Mouse (Mus musculus) heart, postnatal 14 days (tissue): ENCODE data around the gene Ism1. TPM values are rescaled to one million over a fixed set of nuclear protein-coding genes. Genes with fewer than 3 reads are reported as not detected.

Experiments
- DNase-seq, 2 experiments: peaks; one replicate each; pipeline ENCODE4 v3.0.0; 2021 to 2022
- intact Hi-C: fragments of 180-260 bp; cut with DNase I; formaldehyde crosslinking; loops from one replicate; pipeline ENCODE4 v1.15.1; 2025
- long read RNA-seq, 2 experiments: library from polyadenylated mRNA; stranded (forward); transcript quantifications; one replicate each; pipeline ENCODE4 v2.0.0; 2021
- total RNA-seq, 2 experiments: library from RNA; stranded (reverse); gene quantifications; 2 replicates each; pipeline ENCODE4 v1.2.3; 2021

Gene Ism1
- total RNA-seq: under 1 TPM; 0.79 to 0.83 TPM
- long read RNA-seq, experiment 1, partial matches to known transcripts: 0 of 3 reads
- long read RNA-seq, experiment 1, other reads (novel, unspliced or antisense): 0 of 3 reads
- long read RNA-seq, experiment 2: 0 reads

GRCm38 (mm10) chr2:139677809-139678274 is at the start of gene Ism1:
TSS of gene Ism1 (plus strand) at chr2:139678178.
- intact Hi-C loops: no loop called here
- DNase-seq: peak; percentile 23 to 33

GRCm38 (mm10) chr2:139628731-139629130 is 49.2 kb upstream of the Ism1 start:
- intact Hi-C loops: no loop called here
- no peak for DNase-seq

GRCm38 (mm10) chr2:139629653-139630052 is 48.3 kb upstream of the Ism1 start:
- no peak for DNase-seq
- intact Hi-C loops: no loop called here

GRCm38 (mm10) chr2:139634506-139634905 is 43.5 kb upstream of the Ism1 start:
- DNase-seq: no peak
- intact Hi-C loops: no loop called here

- intact Hi-C loops: no loop called here
- DNase-seq: no peak
Observed at GRCm38 (mm10) chr2:139637861-139638260, 40.1 kb upstream of the Ism1 start.

GRCm38 (mm10) chr2:139641757-139642385 is 36.1 kb upstream of the Ism1 start:
- no peak for DNase-seq
- intact Hi-C loops: no loop called here

- DNase-seq: no peak
- intact Hi-C loops: no loop called here
Observed at GRCm38 (mm10) chr2:139649518-139649917, 28.5 kb upstream of the Ism1 start.

GRCm38 (mm10) chr2:139656750-139657149 is 21.2 kb upstream of the Ism1 start:
- no peak for DNase-seq
- intact Hi-C loops: no loop called here

- intact Hi-C loops: no loop called here
- no peak for DNase-seq
Observed at GRCm38 (mm10) chr2:139671838-139672237, 6.1 kb upstream of the Ism1 start.

- intact Hi-C loops: no loop called here
Observed at GRCm38 (mm10) chr2:139672371-139672770, 5.6 kb upstream of the Ism1 start.

GRCm38 (mm10) chr2:139677065-139677762 is 764 bp upstream of the Ism1 start:
- intact Hi-C loops: no loop called here
- DNase-seq: peak; percentile 64 to 67

More at GRCm38 (mm10) chr2:139672371-139672770, 5.6 kb upstream of the Ism1 start:
- no peak for DNase-seq

- intact Hi-C loops: no loop called here
- DNase-seq: peak; percentile 37 to 54
Observed at GRCm38 (mm10) chr2:139678275-139679140, 530 bp downstream of the Ism1 start.

GRCm38 (mm10) chr2:139682540-139682939 is 4.6 kb downstream of the Ism1 start:
- intact Hi-C loops: no loop called here
- DNase-seq: no peak

GRCm38 (mm10) chr2:139689442-139690003 is 11.5 kb downstream of the Ism1 start:
- DNase-seq: no peak
- intact Hi-C loops: no loop called here

- no peak for DNase-seq
- intact Hi-C loops: no loop called here
Observed at GRCm38 (mm10) chr2:139693521-139693920, 15.5 kb downstream of the Ism1 start.

- DNase-seq: no peak
- intact Hi-C loops: no loop called here
Observed at GRCm38 (mm10) chr2:139694638-139695037, 16.7 kb downstream of the Ism1 start.

- intact Hi-C loops: no loop called here
- DNase-seq: peak in 1 of 2 experiments; percentile 4
Observed at GRCm38 (mm10) chr2:139696578-139696977, 18.6 kb downstream of the Ism1 start.

- no peak for DNase-seq
- intact Hi-C loops: no loop called here
Observed at GRCm38 (mm10) chr2:139700609-139701008, 22.6 kb downstream of the Ism1 start.

GRCm38 (mm10) chr2:139704951-139705350 is 27.0 kb downstream of the Ism1 start:
- DNase-seq: no peak
- intact Hi-C loops: no loop called here

- no peak for DNase-seq
- intact Hi-C loops: no loop called here
Observed at GRCm38 (mm10) chr2:139708194-139708899, 30.4 kb downstream of the Ism1 start.
